Mouse (Mus musculus) forebrain, embryonic 14.5 days (tissue): ENCODE measurements around the gene Sh3bgrl3. TPM values are rescaled to one million over a fixed set of nuclear protein-coding genes. Genes with fewer than 3 reads are reported as not detected.
"Not testable (repeated sequence)": the region's sequence is repeated elsewhere in the genome, so short reads cannot be mapped to it uniquely, and the experiment has no call there.

Experiments
- ATAC-seq: fragments of 200-750 bp; cut with Nextera tagmentation; 2 replicates; pipeline ENCODE4 v1.8.0; 2017; ENCODE audit warnings: mild to moderate bottlenecking, moderate library complexity
- DNase-seq: peaks from one replicate; pipeline ENCODE4 v3.0.0-alpha.2; 2015; ENCODE audit warnings: low spot score
- H3K27ac ChIP-seq: fragments of 300-500 bp; sonication (generic); 2 replicates; pipeline ENCODE4 v1.5.1; 2014; ENCODE audit warnings: low read depth, mild to moderate bottlenecking, control low read depth, low read length, moderate library complexity
- H3K27me3 ChIP-seq: fragments of 300-500 bp; sonication (generic); replicated peaks from 2 replicates; pipeline ENCODE4 v1.6.1; 2014; ENCODE audit warnings: low read length, control low read depth, mixed read lengths; ENCODE audit not compliant: control insufficient read depth, insufficient read depth
- H3K36me3 ChIP-seq: fragments of 300-500 bp; sonication (generic); 2 replicates; pipeline ENCODE4 v1.6.1; 2014; ENCODE audit warnings: low read length, control low read depth; ENCODE audit not compliant: control insufficient read depth, insufficient read depth
- H3K4me1 ChIP-seq: fragments of 300-500 bp; sonication (generic); 2 replicates; pipeline ENCODE4 v1.6.1; 2014; ENCODE audit warnings: antibody characterized with exemption, low read length, control low read depth; ENCODE audit not compliant: control insufficient read depth, insufficient read depth
- H3K4me2 ChIP-seq: fragments of 300-500 bp; sonication (generic); 2 replicates; pipeline ENCODE4 v1.6.1; 2014; ENCODE audit warnings: mild to moderate bottlenecking, control low read depth, low read length
- H3K4me3 ChIP-seq: fragments of 300-500 bp; sonication (generic); 2 replicates; pipeline ENCODE4 v1.5.1; 2014; ENCODE audit warnings: low read depth, low read length, control low read depth
- H3K9ac ChIP-seq: fragments of 300-500 bp; sonication (generic); 2 replicates; pipeline ENCODE4 v1.6.1; 2014; ENCODE audit warnings: mild to moderate bottlenecking, low read length, control low read depth, moderate library complexity
- H3K9me3 ChIP-seq: fragments of 300-500 bp; sonication (generic); replicated peaks from 2 replicates; pipeline ENCODE4 v1.6.1; 2016; ENCODE audit warnings: low read length, control low read depth, mixed read lengths; ENCODE audit not compliant: control insufficient read depth
- WGBS: fragments of 180-500 bp; shearing (Covaris S2); extraction: QIAGEN DNeasy Blood & Tissue Kit; methylation state at CpG from one replicate; pipeline ENCODE4 v1.1.7; 2014; 5-methylcytosine and 5-hydroxymethylcytosine counted together
- polyA plus RNA-seq: library from polyadenylated mRNA; unstranded; fragments of >200 nt; fragmentation: Nextera tagmentation; extraction: Ambion mirVana; gene quantifications from 2 replicates; pipeline ENCODE4 v1.2.1, GENCODE M21; 2014

Sh3bgrl3 gene
- 351 and 372 TPM in 2 replicates for polyA plus RNA-seq

- ATAC-seq, result peak; percentile 97
- peak within 1 kb of the TSS; percentile 88 for H3K9ac ChIP-seq
- H3K27ac ChIP-seq, result peak within 1 kb of the TSS; percentile 74
- H3K9me3 ChIP-seq, result no peaks in the 10 kb centered on the region
- peaks cover 12% of the 10 kb centered on the region for H3K36me3 ChIP-seq
- H3K4me1 ChIP-seq, result peaks cover 10% of the 10 kb centered on the region
- no peaks in the 10 kb centered on the region for H3K27me3 ChIP-seq
- DNase-seq, result peak; percentile 93
- H3K4me2 ChIP-seq, result peak within 1 kb of the TSS; percentile 76
- WGBS, result under 1% methylated on average over 49 of the region's 50 CpGs
- peak within 1 kb of the TSS; percentile 82 for H3K4me3 ChIP-seq
Observed at GRCm38 (mm10) chr4:134128221-134128982, at the start of gene Sh3bgrl3. Sh3bgrl3 (minus strand) TSS chr4:134128789.

GRCm38 (mm10) chr4:134172391-134172790, 43.8 kb upstream of the Sh3bgrl3 start:
- Histone ChIP-seq H3K27me3 (no peaks in the 10 kb centered on the region), H3K9me3 (no peaks in the 10 kb centered on the region), H3K4me3 (no peak overlapping the region), H3K36me3 (no peaks in the 10 kb centered on the region), H3K27ac (no peak overlapping the region), H3K9ac (no peak overlapping the region), H3K4me1 (no peaks in the 10 kb centered on the region), H3K4me2 (no peak overlapping the region)
- ATAC-seq (no peak), DNase-seq (peak; percentile 26)
- 75% methylated on average over 3 of the region's 3 CpGs for WGBS

GRCm38 (mm10) chr4:134166906-134167305, 38.3 kb upstream of the Sh3bgrl3 start:
- Histone ChIP-seq H3K4me2 (no peak overlapping the region), H3K4me3 (no peak overlapping the region), H3K36me3 (0 out of 2 replicates have a peak, but pooled peaks cover 11% of the 10 kb centered on the region), H3K9ac (no peak overlapping the region), H3K4me1 (no peaks in the 10 kb centered on the region), H3K27me3 (no peaks in the 10 kb centered on the region), H3K9me3 (no peaks in the 10 kb centered on the region), H3K27ac (no peak overlapping the region)
- ATAC-seq, result no peak
- no peak for DNase-seq
- WGBS, result 96% methylated on average over 3 of the region's 3 CpGs

GRCm38 (mm10) chr4:134165548-134166465, 37.2 kb upstream of the Sh3bgrl3 start:
- ATAC-seq (no peak), DNase-seq (no peak)
- no peaks in the 10 kb centered on the region for H3K4me1 ChIP-seq
- no peak overlapping the region for H3K4me2 ChIP-seq
- no peak overlapping the region for H3K9ac ChIP-seq
- 0 out of 2 replicates have a peak, but pooled peaks cover 11% of the 10 kb centered on the region for H3K36me3 ChIP-seq
- H3K4me3 ChIP-seq, result no peak overlapping the region
- H3K27ac ChIP-seq, result no peak overlapping the region
- H3K27me3 ChIP-seq, result no peaks in the 10 kb centered on the region
- WGBS, result 89% methylated on average over 3 of the region's 3 CpGs
- no peaks in the 10 kb centered on the region for H3K9me3 ChIP-seq

GRCm38 (mm10) chr4:134165024-134165423, 36.4 kb upstream of the Sh3bgrl3 start:
- DNase-seq (no peak), ATAC-seq (no peak)
- WGBS, result 87% methylated on average over 6 of the region's 6 CpGs
- Histone ChIP-seq H3K9ac (no peak overlapping the region), H3K27ac (no peak overlapping the region), H3K4me2 (no peak overlapping the region), H3K4me3 (no peak overlapping the region), H3K36me3 (0 out of 2 replicates have a peak, but pooled peaks cover 11% of the 10 kb centered on the region), H3K27me3 (no peaks in the 10 kb centered on the region), H3K9me3 (no peaks in the 10 kb centered on the region), H3K4me1 (no peaks in the 10 kb centered on the region)

- no peak overlapping the region for H3K27ac ChIP-seq
- no peak for ATAC-seq
- H3K4me3 ChIP-seq, result no peak overlapping the region
- no peaks in the 10 kb centered on the region for H3K27me3 ChIP-seq
- no peak overlapping the region for H3K9ac ChIP-seq
- no peak for DNase-seq
- WGBS, result 93% methylated on average over 5 of the region's 6 CpGs
- H3K9me3 ChIP-seq, result no peaks in the 10 kb centered on the region
- H3K4me2 ChIP-seq, result no peak overlapping the region
- H3K4me1 ChIP-seq, result no peaks in the 10 kb centered on the region
- 0 out of 2 replicates have a peak, but pooled peaks cover 11% of the 10 kb centered on the region for H3K36me3 ChIP-seq
Observed at GRCm38 (mm10) chr4:134164591-134164990, 36.0 kb upstream of the Sh3bgrl3 start.

- H3K9me3 ChIP-seq, H3K27me3 ChIP-seq, H3K4me1 ChIP-seq, ATAC-seq, H3K27ac ChIP-seq, H3K36me3 ChIP-seq: not testable (repeated sequence)
- Histone ChIP-seq H3K4me2 (peak overlapping the region; percentile 49), H3K4me3 (peak overlapping the region; percentile 40), H3K9ac (peak overlapping the region; percentile 45; the same call in 1 of the 2 replicates)
- DNase-seq, result peak; percentile 40
- 8% methylated on average over 27 of the region's 30 CpGs for WGBS
Observed at GRCm38 (mm10) chr4:134160071-134160470, 31.5 kb upstream of the Sh3bgrl3 start.

- Histone ChIP-seq H3K4me3 (no peak overlapping the region), H3K9ac (no peak overlapping the region), H3K4me2 (no peak overlapping the region), H3K4me1 (no peaks in the 10 kb centered on the region), H3K36me3 (peaks cover 5% of the 10 kb centered on the region; the same call in 1 of the 2 replicates), H3K27ac (no peak overlapping the region), H3K9me3 (no peaks in the 10 kb centered on the region), H3K27me3 (no peaks in the 10 kb centered on the region)
- 90% methylated on average over 6 of the region's 6 CpGs for WGBS
- ATAC-seq (no peak), DNase-seq (no peak)
Observed at GRCm38 (mm10) chr4:134158774-134159173, 30.2 kb upstream of the Sh3bgrl3 start.
